Mouse (Mus musculus) hindbrain, embryonic 14.5 days (tissue): ENCODE measurements at regions not wholly inside any gene's neighbourhood (a gene's known extent, or its start where the extent isn't known, plus 50 kb on each side); places are given as distances from the start of the nearest gene placed in this dataset.

ENCODE experiments used
- ATAC-seq: fragments of 200-750 bp; cut with Nextera tagmentation; 2 replicates; pipeline ENCODE4 v1.8.0; 2017; ENCODE audit warnings: moderate number of reproducible peaks, mild to moderate bottlenecking, moderate TSS enrichment, moderate library complexity; ENCODE audit not compliant: low FRiP score
- DNase-seq: peaks from one replicate; pipeline ENCODE4 v3.0.0-alpha.2; 2015; ENCODE audit warnings: low spot score
- H3K27ac ChIP-seq: fragments of 300-500 bp; sonication (generic); 2 replicates; pipeline ENCODE4 v1.5.1; 2014; ENCODE audit warnings: mild to moderate bottlenecking, moderate library complexity
- H3K27me3 ChIP-seq: fragments of 300-500 bp; sonication (generic); 2 replicates; pipeline ENCODE4 v1.6.1; 2014; ENCODE audit warnings: mild to moderate bottlenecking, low read length, mixed read lengths; ENCODE audit not compliant: control insufficient read depth, insufficient read depth
- H3K36me3 ChIP-seq: fragments of 300-500 bp; sonication (generic); replicated peaks from 2 replicates; pipeline ENCODE4 v1.6.1; 2014; ENCODE audit not compliant: control insufficient read depth, insufficient read depth
- H3K4me1 ChIP-seq: fragments of 300-500 bp; sonication (generic); replicated peaks from 2 replicates; pipeline ENCODE4 v1.6.1; 2014; ENCODE audit warnings: antibody characterized with exemption, low read length, mixed read lengths; ENCODE audit not compliant: control insufficient read depth, insufficient read depth
- H3K4me2 ChIP-seq: fragments of 300-500 bp; sonication (generic); replicated peaks from 2 replicates; pipeline ENCODE4 v1.6.1; 2014; ENCODE audit warnings: mild to moderate bottlenecking, moderate library complexity
- H3K4me3 ChIP-seq: fragments of 300-500 bp; sonication (generic); replicated peaks from 2 replicates; pipeline ENCODE4 v1.5.1; 2014; ENCODE audit warnings: mild to moderate bottlenecking, low read length
- H3K9ac ChIP-seq: fragments of 300-500 bp; sonication (generic); 2 replicates; pipeline ENCODE4 v1.6.1; 2014
- H3K9me3 ChIP-seq: fragments of 300-500 bp; sonication (generic); 2 replicates; pipeline ENCODE4 v1.6.1; 2016; ENCODE audit warnings: low read length; ENCODE audit not compliant: control insufficient read depth
- WGBS: fragments of 180-500 bp; shearing (Covaris S2); extraction: QIAGEN DNeasy Blood & Tissue Kit; methylation state at CpG from one replicate; pipeline ENCODE4 v1.1.7; 2014; 5-methylcytosine and 5-hydroxymethylcytosine counted together

GRCm38 (mm10) chr13:107893581-107894183 is 150.6 kb upstream of the Smim15 start:
- no peak overlapping the region for H3K4me2 ChIP-seq
- H3K27me3 ChIP-seq = no peaks in the 10 kb centered on the region
- DNase-seq (no peak), ATAC-seq (no peak)
- peaks cover 8% of the 10 kb centered on the region for H3K4me1 ChIP-seq
- H3K9me3 ChIP-seq = no peaks in the 10 kb centered on the region
- WGBS = 94% methylated on average over 8 of the region's 8 CpGs
- no peak overlapping the region for H3K27ac ChIP-seq
- H3K4me3 ChIP-seq = no peak overlapping the region
- H3K36me3 ChIP-seq = no peaks in the 10 kb centered on the region
- no peak overlapping the region for H3K9ac ChIP-seq

GRCm38 (mm10) chr13:107893081-107893480 is 151.2 kb upstream of the Smim15 start:
- ATAC-seq (no peak), DNase-seq (no peak)
- Histone ChIP-seq H3K4me2 (no peak overlapping the region), H3K27ac (no peak overlapping the region), H3K27me3 (no peaks in the 10 kb centered on the region), H3K4me3 (no peak overlapping the region), H3K9ac (no peak overlapping the region), H3K4me1 (peaks cover 8% of the 10 kb centered on the region), H3K36me3 (no peaks in the 10 kb centered on the region), H3K9me3 (no peaks in the 10 kb centered on the region)
- 90% methylated on average over 4 of the region's 4 CpGs for WGBS

GRCm38 (mm10) chr13:107891946-107892345 is 152.3 kb upstream of the Smim15 start:
- ATAC-seq = no peak
- Histone ChIP-seq H3K4me2 (peak overlapping the region; percentile 75), H3K27me3 (no peaks in the 10 kb centered on the region), H3K4me1 (peaks cover 12% of the 10 kb centered on the region), H3K9me3 (no peaks in the 10 kb centered on the region), H3K4me3 (peak overlapping the region; percentile 82), H3K36me3 (no peaks in the 10 kb centered on the region), H3K9ac (peak overlapping the region; percentile 89), H3K27ac (peak overlapping the region; percentile 99)
- 11% methylated on average over 11 of the region's 11 CpGs for WGBS
- DNase-seq = no peak

- WGBS = under 1% methylated on average over 95 of the region's 95 CpGs
- H3K4me1 ChIP-seq = peaks cover 20% of the 10 kb centered on the region
- peak; percentile 21; the same call in 1 of the 2 replicates for ATAC-seq
- H3K9ac ChIP-seq = peak overlapping the region; percentile 89
- H3K27ac ChIP-seq = peak overlapping the region; percentile 99
- H3K36me3 ChIP-seq = no peaks in the 10 kb centered on the region
- no peaks in the 10 kb centered on the region for H3K9me3 ChIP-seq
- peak; percentile 73 for DNase-seq
- H3K27me3 ChIP-seq = no peaks in the 10 kb centered on the region
- H3K4me3 ChIP-seq = peak overlapping the region; percentile 82
- H3K4me2 ChIP-seq = peak overlapping the region; percentile 75
These were observed 153.1 kb upstream of the Smim15 start for GRCm38 (mm10) chr13:107890866-107891821.

GRCm38 (mm10) chr13:107889985-107890865 is 154.0 kb upstream of the Smim15 start:
- Histone ChIP-seq H3K36me3 (no peaks in the 10 kb centered on the region), H3K9ac (peak overlapping the region; percentile 97), H3K4me1 (peaks cover 23% of the 10 kb centered on the region), H3K27me3 (no peaks in the 10 kb centered on the region), H3K9me3 (no peaks in the 10 kb centered on the region), H3K4me2 (peak overlapping the region; percentile 75), H3K27ac (peak overlapping the region; percentile 99), H3K4me3 (peak overlapping the region; percentile 82)
- DNase-seq = peak; percentile 99
- ATAC-seq = peak; percentile 95
- WGBS = under 1% methylated on average over 81 of the region's 90 CpGs

GRCm38 (mm10) chr13:107889588-107889984 is 154.7 kb upstream of the Smim15 start:
- H3K9ac ChIP-seq = peak overlapping the region; percentile 97
- DNase-seq (no peak), ATAC-seq (peak; percentile 1; the same call in 1 of the 2 replicates)
- H3K9me3 ChIP-seq = no peaks in the 10 kb centered on the region
- under 1% methylated on average over 48 of the region's 66 CpGs for WGBS
- H3K4me3 ChIP-seq = peak overlapping the region; percentile 82
- no peaks in the 10 kb centered on the region for H3K27me3 ChIP-seq
- H3K27ac ChIP-seq = peak overlapping the region; percentile 99
- H3K4me1 ChIP-seq = peaks cover 28% of the 10 kb centered on the region
- H3K36me3 ChIP-seq = no peaks in the 10 kb centered on the region
- peak overlapping the region; percentile 61 for H3K4me2 ChIP-seq

- Histone ChIP-seq H3K36me3 (no peaks in the 10 kb centered on the region), H3K9ac (peak overlapping the region; percentile 97), H3K4me1 (peaks cover 36% of the 10 kb centered on the region), H3K27ac (peak overlapping the region; percentile 99), H3K4me3 (peak overlapping the region; percentile 82), H3K4me2 (peak overlapping the region; percentile 61), H3K9me3 (no peaks in the 10 kb centered on the region), H3K27me3 (no peaks in the 10 kb centered on the region)
- DNase-seq (peak; percentile 53), ATAC-seq (no peak)
- under 1% methylated on average over 84 of the region's 127 CpGs for WGBS
These were observed 155.4 kb upstream of the Smim15 start for GRCm38 (mm10) chr13:107888571-107889451.

- H3K4me2 ChIP-seq = peak overlapping the region; percentile 61
- DNase-seq = no peak
- peaks cover 41% of the 10 kb centered on the region for H3K4me1 ChIP-seq
- no peaks in the 10 kb centered on the region for H3K36me3 ChIP-seq
- no peaks in the 10 kb centered on the region for H3K27me3 ChIP-seq
- WGBS = under 1% methylated on average over 9 of the region's 9 CpGs
- H3K4me3 ChIP-seq = peak overlapping the region; percentile 82
- H3K9me3 ChIP-seq = no peaks in the 10 kb centered on the region
- H3K9ac ChIP-seq = peak overlapping the region; percentile 97
- no peak for ATAC-seq
- H3K27ac ChIP-seq = peak overlapping the region; percentile 99
These were observed 156.1 kb upstream of the Smim15 start for GRCm38 (mm10) chr13:107888231-107888555.
